Mouse (Mus musculus) bone marrow, adult 2 months (tissue): ENCODE measurements around the gene Hyal3.

Source experiments
- CTCF ChIP-seq: fragments of 200-500 bp; IDR thresholded peaks from 2 replicates; pipeline ENCODE4 v1.5.1; 2011; ENCODE audit warnings: low read length, control low read depth; ENCODE audit not compliant: control insufficient read depth, insufficient read depth
- POLR2A ChIP-seq: fragments of 200-500 bp; IDR thresholded peaks from 2 replicates; pipeline ENCODE4 v1.6.1; 2011; ENCODE audit warnings: low read depth, mild to moderate bottlenecking, control low read depth, low read length, borderline replicate concordance; ENCODE audit not compliant: control insufficient read depth

DNA sequence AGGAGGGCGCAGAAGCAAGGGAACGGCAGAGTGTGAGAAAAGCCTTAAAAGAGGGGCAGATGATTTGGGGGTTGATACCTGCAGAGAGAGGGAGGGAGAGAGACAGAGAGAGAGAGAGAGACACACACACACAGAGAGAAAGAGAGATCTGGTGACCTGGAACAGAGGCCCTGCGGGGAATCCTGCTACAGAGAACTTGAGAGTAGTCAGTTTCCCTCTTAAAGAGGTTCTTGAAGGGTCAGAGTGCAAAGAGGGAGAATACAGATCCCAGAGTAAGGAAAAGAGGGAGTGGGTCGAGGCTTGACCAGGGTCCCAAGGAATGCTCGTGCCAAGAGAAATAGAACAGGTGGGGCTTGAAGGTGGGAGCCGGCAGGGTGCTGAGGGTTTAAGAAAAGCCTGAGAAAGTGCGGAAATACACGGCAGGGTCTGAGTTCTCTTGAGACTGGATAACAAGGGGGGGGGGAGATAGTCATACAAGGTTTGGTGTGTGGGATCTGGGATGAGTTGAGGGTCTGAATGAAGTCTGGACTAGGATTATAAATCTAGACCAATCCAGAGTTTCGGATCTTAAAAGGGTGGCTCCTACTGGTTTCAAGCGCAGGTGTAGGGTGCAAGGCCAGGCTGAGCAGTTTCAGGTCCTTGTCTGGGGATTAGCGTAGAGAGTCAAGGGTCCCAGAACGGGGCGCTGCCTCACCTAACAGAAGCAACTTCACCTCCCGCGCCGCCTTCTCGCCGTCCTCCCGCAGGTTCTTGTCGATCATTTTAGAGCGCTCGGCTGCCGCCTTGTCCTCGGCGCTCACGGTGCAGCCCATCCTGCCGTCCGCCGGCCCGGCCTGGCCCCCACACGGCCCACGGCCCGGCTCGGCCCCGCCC, 54.0 kb downstream of the Hyal3 start:
- no peak for TF ChIP-seq CTCF
- TF ChIP-seq POLR2A: no peak
